Mouse (Mus musculus) neutrophil, adult 5-6 weeks (primary cell): Measurements from ENCODE around the gene Cbx1. TPM values are rescaled to one million over a fixed set of nuclear protein-coding genes. Genes with fewer than 3 reads are reported as not detected.
"Not testable (repeated sequence)": the region's sequence is repeated elsewhere in the genome, so short reads cannot be mapped to it uniquely, and the experiment has no call there.

Source experiments
- ATAC-seq: fragments of 151-379, 151-347 bp; 2 replicates; pipeline ENCODE4 v1.8.0; 2017; ENCODE audit warnings: mild to moderate bottlenecking, moderate TSS enrichment; ENCODE audit not compliant: insufficient number of reproducible peaks, poor library complexity, low FRiP score, severe bottlenecking; ENCODE audit errors: extremely low read depth
- total RNA-seq: library from RNA; stranded (forward); fragments of 200-1000 nt; gene quantifications from 2 replicates; pipeline ENCODE4 v1.2.3, GENCODE M21; 2017

The Cbx1 gene
- total RNA-seq, 1 experiment from 2014 or later = 50.9 TPM

DNA sequence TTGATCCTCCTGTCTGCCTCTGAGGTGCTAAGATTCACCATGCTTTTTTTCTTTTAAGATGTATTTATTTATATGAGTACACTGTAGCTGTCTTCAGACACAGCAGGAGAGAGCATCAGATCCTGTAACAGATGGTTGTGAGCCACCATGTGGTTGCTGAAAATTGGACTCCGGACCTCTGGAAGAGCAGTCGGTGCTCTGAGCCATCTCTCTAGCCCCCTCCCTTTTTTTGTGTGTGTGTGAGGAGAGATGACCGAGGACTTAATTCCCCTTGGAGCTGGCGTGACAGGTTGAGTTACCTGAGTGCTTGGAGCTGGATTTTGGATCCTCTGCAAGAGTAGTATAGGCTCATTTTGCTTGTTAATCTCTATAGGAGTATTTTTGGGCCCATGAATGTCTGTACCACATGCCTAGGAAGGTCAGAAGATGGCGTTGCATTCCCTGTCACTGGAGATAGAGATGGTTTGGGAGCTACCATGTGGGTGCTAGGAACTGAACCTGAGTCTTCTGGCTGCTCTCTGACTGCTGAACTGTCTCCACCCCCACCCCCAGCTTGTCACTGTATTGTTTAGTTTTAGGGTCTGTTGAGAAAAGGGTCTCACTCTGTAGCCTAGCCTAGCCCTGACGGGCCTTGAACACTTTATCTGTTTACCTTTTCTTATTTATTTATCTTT is 20.8 kb downstream of the Cbx1 start:
- no peak for ATAC-seq

DNA sequence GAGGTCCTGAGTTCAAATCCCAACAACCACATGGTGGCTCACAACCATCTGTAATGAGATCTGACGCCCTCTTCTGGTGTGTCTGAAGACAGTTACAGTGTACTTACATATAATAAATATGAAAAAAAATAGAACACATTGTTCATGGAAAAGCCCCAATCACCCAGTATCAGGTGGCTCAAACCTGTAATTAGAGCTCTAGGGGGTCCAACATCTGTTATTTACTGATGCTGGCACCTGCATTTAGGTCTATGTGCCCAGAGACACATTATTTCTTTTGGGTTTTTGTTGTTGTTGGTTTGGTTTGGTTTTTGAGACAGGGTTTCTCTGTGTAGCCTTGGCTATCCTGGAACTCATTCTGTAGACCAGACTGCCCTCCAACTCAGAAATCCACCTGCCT is 22.3 kb downstream of the Cbx1 start:
- not testable (repeated sequence) for ATAC-seq

DNA sequence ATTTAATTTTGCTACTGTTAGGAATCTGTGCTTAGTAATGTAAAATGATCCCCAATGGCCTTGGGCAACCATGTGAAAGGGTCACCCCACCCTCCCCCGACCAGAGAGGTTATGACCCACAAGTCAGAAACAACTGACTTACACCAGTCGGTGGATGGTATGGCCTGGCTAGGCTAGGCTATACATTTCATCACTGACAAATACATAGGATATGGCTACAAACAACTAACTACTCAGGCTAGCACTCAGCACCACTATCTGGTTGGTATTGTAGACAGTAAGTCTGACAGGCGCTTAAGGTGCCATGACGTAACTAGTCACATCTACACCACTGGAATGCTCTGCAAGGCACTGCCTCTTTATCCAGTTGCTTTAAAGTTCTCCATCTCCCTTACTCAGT is 24.5 kb downstream of the Cbx1 start:
- ATAC-seq = no peak

DNA sequence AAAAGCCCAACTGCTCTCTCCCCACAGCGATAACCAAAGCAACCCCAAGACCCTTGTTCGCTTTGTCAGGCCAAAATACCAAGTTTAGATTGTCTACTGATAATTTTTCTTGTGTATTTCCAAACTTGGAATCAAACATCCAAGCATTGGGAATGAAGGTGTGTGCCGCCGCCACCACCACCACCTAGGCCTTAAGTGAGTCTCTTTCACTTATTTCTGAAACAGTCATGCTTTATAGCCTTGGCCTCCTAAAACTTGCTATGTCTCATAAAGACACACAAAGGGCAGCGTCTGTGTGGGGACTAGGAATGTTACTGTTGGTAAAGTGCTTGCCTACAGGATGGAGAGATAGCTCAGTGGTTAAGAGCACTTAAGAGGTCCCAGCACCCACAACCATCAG is 25.0 kb downstream of the Cbx1 start:
- no peak for ATAC-seq

DNA sequence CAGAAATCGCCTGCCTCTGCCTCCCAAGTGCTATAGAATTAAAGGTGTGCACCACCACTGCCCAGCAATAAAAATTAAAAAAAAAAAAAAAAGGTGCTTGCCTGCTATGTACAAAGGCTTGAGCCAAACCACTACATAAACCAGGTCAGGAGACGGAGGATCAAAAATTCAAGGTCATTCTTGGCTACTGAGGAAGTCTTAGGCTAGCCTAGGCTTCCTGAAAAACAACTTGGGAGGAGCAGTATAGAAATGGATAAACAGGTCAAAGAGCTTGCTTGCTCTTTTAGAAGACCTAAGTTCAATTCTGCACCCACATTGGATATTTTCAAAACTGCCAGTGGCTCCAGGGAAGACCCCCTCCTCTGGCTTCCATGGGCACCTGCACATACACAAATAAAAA is 25.5 kb downstream of the Cbx1 start:
- no peak for ATAC-seq

DNA sequence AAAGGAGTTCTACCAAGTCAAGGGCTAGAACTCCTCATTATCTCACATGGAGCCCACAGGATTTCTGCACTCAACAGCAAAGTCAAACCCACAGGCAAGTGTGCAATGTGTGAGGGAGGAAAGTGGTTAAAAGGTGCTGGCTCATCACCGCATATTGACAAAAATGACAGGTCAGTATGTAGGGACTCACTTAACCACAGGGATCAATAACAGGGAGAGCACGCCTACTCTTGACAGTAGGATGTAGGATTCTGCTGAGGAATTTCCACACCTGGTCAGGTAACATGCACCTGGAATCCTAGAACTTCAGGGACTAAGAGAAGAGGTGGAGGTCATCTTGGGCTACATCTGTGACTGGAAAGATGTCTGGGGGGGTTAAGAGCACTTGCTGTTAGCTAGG is 27.0 kb downstream of the Cbx1 start:
- no peak for ATAC-seq

DNA sequence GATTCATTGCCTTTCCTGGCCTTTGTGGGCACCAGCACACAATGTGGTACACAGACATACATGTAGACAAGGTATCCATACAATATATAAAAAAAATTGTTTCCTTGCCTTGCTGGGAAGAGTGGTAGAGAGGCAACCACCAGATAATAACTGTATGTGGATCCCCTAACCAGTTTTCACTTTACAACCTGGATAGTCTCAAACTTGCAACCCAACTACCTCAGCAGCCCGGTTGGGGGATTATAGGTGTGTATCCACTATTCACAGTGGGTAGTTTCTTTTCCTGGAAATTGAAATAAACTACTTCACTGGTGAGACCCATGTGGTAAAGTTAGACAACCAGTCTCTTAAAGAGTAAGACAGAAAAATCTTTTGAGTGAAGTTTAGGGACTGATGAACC is 27.6 kb downstream of the Cbx1 start:
- ATAC-seq = no peak

DNA sequence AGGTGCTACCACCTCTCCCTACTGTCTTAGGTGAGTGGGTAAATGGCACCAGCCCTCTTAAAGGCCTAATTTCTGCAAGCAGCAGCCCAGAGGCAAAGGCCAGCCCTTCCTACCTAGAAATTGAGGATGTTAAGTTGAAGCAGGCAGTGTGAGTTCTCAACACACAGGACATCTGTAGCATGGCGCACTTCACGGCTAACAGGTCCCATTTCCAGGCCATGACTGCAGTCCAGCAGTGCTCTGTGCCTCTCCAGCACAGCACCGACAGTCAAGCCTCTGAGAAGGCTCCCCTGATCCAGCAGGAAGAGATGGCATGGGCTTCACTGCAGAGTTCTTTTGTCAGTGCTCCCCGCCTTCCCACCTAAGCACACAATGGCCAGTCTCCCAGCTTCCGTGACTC is 28.1 kb downstream of the Cbx1 start:
- no peak for ATAC-seq

DNA sequence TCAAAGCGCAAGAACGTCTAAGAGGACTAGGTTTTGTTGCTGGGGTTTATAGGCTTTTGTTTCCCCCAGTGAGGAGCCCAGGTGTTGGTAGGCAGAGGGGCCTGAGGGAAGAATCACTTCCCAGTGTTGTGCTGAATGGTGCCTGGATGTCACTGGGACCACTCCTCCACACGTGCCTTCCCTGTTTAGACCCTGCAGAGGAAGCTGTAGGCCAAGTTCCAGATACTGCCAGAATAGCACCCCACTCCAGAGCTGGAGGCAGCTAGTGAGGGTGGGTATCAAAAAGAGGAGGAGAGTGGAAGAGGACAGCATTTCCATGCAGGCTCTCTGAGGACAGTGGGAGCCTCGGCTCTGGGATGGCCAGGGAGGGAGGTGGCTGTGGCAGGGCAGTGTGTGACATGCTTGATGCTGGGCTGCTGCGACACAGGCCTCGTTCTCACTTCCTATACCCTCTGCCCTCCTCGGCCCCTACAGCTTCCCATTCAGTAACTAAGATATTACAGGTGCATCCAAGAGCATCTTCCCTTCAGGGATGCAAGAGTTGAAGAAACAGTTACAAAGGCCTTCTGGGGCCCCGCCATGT is 29.3 kb downstream of the Cbx1 start:
- ATAC-seq = no peak

DNA sequence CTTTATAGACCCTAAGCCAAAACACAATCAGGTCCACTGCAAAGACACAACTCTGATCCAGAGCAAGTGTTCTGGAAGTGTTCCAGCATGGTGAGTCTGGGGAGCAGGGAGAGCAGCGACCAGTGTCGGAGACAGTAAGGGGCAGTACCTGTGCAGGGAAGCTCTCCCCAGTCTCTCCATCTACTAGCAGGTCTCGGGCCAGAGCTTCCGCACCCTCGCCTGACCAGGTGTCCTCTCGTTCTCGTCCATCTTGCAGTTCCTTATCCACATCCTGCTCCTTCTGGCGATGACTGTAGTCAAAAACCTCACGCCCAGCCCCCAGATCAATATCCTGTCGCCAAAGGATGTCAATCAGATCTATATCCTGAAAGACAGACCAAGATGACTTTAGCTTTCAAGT is 33.0 kb downstream of the Cbx1 start:
- ATAC-seq = no peak

DNA sequence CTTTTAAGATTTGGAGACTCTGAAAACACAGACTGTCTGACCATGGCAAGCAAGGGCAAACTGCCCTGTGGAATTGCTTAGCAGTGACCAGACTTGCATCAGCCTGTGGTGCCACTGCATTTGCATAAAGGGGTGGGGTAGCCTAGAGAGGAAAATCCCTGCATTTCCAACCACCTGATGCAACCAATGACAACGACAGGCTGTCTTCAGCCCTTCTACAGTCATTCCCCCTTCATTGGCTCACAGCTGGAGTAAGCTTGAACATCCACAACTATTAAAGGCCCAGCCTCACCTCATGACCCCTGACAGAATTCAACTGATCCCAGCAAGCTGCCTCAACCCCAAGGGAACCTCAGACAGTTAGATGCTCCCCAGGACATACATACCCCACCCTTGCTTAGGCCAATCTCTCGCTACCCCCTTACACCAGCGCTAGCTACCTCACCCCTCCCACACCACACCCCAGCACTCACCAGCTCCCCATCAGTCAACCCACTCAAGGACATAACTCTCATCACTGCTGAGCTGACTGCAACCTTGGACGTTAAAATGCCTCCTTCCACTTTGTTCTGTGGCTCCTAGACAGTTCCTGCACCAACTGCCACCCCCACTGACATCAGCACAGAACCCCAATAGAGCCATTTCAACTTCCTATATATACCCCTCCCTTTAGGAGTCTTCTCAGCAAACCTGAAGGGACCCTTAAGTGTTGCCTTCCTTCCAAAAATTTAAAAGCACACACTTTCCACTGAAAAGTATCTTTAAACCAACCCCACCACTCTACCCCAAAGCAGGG is 33.9 kb downstream of the Cbx1 start:
- peak; percentile 47 for ATAC-seq

DNA sequence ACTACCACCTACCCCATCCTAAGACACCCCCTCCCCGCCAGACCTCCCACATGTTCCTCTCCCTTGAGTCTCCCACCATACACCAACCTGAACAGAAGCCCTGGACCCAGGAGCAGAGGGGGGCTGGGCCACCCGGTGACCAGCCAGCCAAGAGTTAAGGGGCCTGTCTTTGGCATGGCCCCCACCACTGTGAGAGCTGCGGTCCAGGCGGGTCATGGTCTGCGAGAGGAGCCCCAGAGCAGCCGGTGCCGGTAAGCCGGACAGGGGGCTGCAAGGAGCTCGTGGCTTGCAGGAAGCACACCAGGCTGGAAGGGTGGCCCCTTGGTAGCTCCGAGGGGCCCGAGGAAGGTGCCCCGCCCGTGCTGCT is 34.5 kb downstream of the Cbx1 start:
- no peak for ATAC-seq

DNA sequence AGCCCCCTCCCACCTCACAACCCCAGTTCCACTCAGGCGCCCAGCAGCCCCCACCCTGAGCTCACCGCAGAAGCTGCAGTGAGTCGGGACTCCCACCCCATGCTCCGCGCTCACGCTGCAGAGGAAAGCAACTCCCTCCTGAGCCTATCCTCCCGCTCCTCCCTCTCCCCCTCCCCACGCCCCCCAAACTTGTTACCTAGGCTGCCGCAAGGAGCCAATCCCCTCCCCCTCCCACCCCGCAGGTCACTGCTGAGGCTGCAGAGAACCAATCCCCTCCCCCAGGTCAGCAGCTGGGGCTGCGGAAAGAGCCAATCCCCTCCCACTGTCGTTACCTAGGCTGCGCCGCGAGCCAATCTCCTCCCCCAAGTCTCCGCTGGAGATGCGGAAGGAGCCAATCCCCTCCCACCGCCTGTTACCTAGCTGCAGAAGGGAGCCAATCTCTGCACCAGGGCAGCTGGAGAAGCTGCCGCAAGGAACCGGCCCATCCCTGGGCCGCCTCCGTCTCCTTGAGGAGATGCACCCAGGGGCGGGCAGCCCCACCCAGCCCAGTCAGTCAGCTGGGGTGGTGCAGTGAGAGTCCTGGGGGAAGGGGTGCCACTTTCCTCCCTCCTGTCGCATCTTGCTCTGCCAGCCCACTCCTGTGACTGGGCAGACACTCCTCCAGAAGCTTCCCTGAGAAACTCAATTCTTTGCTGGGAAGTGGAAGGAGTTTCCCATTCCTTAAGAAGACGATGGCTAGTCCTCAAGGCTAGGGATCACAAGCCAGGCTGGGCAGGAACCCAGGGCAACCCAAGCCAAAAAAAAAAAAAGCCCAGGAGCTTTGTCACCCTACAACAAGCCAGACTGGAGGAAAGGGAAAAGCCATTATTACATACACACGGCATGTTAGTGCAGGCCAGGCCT is 35.2 kb downstream of the Cbx1 start:
- peak; percentile 92 for ATAC-seq

DNA sequence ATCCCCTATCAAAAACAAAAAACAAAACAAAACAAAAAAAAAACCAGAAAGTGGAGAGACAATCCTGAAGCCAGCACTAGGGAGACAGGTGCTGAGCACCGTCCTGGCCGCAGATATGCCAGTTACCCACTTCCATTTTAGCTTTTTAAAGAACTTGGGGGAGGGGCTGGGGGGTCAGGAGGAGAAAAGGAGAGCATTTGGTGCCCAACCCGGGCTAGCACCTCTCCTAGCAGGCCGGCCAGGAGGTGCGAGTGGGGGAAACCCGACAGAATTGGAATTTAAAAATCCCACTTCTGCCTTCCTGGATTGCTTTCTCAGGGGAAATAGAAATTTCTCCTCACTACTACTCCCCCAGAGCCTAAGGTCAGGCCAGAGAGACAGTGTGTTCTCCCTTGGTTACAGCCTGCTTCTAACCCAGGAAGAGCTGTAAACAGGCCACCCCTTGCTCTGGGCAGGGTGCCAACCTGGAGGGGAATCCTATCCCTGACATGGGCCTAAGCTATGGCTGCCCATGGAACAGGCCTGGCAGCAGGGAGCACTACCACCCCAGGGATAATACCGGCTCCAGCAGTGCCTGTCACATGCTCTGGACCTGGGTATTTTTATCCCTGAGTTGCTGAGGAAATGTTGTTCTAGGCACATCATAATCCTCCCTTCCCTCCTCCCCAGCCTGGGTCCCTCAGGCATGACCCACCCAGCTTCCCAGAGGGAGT is 36.0 kb downstream of the Cbx1 start:
- ATAC-seq = no peak

DNA sequence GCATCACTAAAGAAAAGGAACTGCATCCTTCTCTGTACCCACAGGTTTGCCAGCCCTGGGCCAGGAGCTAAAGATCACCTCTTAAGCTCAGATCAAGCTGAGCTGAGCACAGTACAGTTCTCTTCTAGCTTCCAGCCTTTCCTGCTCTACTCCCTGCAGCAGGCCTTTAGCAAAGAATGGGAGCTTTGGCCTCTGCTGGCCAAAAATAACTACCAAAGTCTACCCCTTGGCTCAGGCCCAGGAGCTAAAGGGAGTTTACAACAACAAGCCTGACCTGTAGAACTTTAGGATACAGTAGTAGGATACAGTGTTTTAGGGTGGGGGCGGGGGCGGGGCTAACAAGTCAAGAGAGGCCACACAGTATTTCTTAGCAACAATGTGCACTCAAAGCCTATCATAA is 37.6 kb downstream of the Cbx1 start:
- no peak for ATAC-seq

DNA sequence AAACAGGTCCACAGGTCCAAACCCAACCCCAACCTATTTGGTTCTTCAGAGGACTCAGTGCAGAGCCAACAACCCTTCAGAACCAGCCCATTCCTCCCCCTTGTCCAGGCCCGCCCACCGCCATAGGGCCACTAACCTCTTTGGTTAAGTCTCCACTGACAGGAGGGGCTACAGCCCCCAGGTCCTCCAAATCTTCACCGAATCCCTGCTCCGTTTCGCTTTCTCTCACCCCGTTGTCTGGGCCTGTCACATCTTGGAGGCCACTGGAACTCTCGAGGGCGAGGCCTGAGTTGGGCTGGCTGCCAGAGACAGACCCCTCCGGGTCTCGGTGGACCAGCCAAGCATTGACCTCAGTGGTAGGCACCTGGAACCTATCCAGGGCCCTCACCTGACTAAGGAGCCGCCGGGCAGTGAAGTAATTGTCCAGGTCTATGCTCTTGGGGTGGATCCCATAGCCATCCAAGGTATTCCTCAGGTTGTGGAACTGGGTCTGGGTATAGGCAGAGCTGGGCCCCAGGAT is 38.2 kb downstream of the Cbx1 start:
- no peak for ATAC-seq

DNA sequence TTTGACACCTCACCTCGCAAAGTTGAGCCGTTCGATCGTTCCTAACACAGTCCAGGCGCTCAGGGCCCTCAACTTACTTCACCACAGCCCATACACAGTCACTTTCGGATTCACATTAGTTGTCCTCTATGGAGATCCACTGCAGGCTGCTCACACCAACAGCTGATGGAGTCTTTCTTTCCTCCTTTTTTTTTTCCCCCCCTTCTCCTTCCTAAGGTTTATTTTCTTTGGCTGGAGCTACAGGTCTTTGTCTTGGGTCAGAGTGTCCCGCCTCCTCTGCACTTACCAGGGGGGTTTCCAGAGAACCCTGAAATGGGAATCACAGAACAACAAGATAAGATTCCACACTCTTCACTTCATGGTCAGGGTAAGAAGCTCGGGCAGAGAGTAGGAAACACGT is 39.0 kb downstream of the Cbx1 start:
- no peak for ATAC-seq

DNA sequence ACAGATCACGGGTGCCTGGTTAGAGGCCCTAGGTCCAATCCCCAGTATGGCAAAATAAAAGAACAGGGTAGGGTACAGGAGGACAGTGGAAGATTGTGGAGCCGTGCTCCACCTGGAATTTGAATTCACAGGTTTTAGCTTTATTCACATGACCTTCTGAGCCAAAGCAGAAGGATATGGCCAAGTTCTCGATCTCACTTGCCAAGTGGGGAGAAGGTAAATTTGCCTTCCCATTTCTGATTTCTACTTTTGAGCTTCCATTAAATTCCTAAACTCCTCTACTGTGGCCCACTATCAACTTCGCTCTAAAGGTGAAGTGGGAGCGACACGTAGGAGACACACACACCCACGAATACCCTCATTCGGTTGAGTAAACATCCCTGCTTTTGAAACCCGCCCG is 40.0 kb downstream of the Cbx1 start:
- no peak for ATAC-seq

DNA sequence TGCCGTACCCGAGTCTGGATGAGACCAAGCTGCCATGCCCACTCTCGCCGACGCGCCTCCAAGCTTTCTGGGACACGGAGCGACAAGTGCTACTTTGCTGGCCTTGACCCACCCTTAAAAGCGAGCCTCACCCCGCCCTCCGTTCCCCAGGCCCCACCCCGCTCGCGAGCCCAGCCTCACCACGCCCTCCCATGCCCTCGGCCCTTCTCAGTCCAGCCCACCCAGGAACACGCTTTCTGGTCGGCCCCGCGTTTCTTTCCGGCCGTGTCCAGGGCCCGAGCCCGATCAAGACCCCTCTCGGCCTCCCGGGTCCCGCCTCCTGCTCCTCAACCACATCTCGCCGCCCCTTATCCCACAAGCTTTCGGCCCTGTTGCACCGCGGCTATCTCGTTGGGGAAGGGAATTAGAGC is 40.5 kb downstream of the Cbx1 start:
- peak; percentile 28; the same call in 1 of the 2 replicates for ATAC-seq
